Mouse (Mus musculus) mouse embryonic stem cell (cell line): ENCODE measurements around the gene Cdyl.

Source experiments
- in situ Hi-C, 2 experiments: fragments of 300-500 bp; cut with MboI; formaldehyde crosslinking; loops; 1 replicate in 1 of 2; 3 replicates in 1 of 2; pipeline ENCODE4 v1.14.3; 2019 to 2020; ENCODE audit warnings: low sequenced_read_pairs in 2 of 2, low pct_unique_long_range_greater_than_20kb in 1 of 2, mixed read lengths in 1 of 2; ENCODE audit not compliant: unreplicated experiment in 1 of 2

Gene Cdyl

GRCm38 (mm10) chr13:35678691-35679090 is 19.1 kb downstream of the Cdyl start:
- in situ Hi-C loops, result no loop called here

- in situ Hi-C loops, result no loop called here
Observed at GRCm38 (mm10) chr13:35681361-35681760, 21.7 kb downstream of the Cdyl start.

DNA sequence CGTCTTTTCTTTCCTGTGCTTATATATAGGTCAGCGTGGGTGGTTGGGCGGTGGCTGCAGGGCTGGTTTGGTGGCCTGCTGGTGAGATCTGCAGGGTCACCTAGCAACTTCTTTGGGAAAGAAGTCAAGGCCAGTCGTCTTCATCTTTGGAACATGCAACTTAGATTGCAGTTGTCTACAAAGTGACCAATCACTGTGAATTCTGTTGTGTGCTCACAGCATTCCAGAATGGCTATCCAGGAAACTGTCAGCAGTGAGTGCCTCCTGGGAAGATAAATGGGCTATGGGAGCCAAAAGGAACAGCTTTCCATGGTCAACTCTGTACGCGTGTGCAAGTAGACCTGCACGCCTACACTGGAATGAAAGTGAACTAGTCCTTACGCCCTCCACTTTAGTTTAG is 26.6 kb downstream of the Cdyl start:
- in situ Hi-C loops, result no loop called here

- in situ Hi-C loops, result no loop called here
Observed at GRCm38 (mm10) chr13:35689560-35689959, 29.9 kb downstream of the Cdyl start.

DNA sequence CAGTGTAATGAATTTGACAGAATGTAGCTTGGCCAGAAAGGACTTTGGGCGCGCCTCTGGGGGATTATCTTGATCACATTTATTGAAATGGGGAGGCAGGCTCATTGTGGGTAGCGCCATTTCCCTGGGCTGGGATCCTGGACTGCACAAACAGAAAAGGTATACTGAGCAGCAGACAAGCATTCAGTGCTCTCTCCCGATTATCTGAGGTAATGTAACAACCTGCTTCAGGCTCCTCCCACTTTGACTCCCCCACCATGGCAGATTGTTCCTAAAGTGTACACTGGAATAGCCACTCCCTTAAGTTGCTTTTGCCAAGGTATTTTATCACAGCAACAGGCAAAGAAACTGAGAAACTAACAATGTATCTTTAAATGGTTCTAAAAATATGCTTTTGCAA is 58.0 kb downstream of the Cdyl start:
- in situ Hi-C loops, result no loop called here

DNA sequence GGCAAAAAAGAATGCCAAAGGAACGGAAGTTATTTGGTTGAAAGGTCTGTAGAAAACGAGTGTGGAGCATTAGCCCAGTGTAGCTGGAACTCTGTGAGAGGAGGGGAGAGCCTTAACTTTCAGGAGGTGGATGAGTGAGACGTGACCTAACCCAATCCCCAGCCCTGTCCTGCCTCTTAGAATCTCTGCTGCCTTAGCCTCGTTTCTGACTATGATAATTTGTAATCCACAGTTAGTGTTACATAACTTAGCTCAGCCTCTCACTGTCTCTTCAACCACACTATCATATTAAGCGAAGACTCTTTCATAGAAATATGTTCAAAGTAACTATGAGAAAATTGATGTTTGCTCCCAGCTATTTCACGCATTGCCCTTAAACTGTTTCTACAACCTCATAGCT is 59.9 kb downstream of the Cdyl start:
- in situ Hi-C loops, result no loop called here

GRCm38 (mm10) chr13:35723073-35723472 is 63.4 kb downstream of the Cdyl start:
- in situ Hi-C loops, result no loop called here

DNA sequence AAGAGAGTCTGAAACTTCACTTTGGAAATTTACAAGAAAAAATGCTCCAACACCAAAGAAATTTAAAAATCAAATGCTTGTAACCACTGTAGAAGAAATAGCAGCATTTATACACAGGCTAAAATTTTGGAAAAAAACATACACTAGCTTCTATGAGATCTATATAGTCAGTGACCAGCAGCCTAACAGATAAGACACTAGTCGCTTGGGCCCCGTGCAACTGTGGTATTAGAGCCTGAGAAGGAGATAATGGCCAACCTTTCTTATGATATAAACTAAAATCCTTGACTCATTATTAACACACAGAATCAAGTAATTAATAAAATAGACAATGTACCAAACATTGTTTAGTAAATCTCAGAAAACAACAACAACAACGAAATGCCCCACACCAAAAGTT is 66.4 kb downstream of the Cdyl start:
- in situ Hi-C loops, result no loop called here

- in situ Hi-C loops, result no loop called here
Observed at GRCm38 (mm10) chr13:35732131-35732530, 72.5 kb downstream of the Cdyl start.

GRCm38 (mm10) chr13:35732891-35733596 is 73.4 kb downstream of the Cdyl start:
- in situ Hi-C loops, result no loop called here

DNA sequence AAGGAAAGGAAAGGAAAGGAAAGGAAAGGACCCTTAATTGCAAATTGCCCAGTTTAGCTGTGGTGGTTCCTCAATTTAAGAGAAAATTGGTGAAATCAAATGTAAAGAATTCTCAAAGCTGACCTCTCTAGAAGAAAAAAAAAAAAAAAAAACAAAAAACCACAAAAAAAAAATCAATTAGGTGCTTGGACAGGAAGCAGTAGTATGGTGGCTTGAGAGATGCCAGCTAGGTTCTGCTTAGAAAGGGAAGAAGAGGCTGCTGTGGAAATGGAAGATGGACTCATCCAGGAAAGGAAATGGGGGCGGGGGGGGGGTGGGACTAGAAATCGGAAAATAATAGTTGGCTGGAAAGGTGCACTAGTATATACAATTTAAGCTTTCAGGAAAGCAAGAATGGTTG is 77.9 kb downstream of the Cdyl start:
- in situ Hi-C loops, result no loop called here

GRCm38 (mm10) chr13:35738210-35738609 is 78.6 kb downstream of the Cdyl start:
- in situ Hi-C loops, result no loop called here

GRCm38 (mm10) chr13:35739473-35739872 is 79.8 kb downstream of the Cdyl start:
- in situ Hi-C loops, result no loop called here

GRCm38 (mm10) chr13:35740301-35741039 is 80.8 kb downstream of the Cdyl start:
- in situ Hi-C loops, result no loop called here

DNA sequence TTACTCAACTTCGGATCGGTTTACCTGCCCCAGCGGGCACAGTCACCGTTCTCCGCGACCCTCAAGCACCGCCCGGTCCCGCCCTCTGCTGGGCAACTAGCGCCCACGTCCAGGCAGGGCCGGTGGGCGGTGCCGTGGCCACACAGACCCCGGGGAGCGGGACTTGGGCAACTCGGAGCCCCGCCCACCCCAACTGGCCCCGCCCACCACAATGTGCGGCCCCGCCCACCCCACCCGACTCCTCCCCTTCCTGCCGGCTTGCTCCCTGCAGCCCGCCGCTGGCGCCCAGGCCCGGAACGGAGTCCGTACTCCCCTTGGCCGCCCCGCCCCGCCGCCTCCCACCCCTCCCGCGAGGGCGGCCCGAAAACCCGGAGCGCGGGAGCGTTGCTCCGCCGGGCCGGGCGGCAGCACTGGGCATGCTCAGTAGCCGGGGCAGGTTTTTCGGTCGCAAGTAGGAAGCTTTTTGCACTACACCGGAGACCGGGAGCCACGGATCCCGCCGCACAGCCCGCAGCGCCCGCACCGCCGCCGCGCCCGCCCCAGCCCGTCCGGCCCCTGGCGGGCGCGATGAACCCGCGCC is 81.5 kb downstream of the Cdyl start:
- in situ Hi-C loops, result no loop called here

GRCm38 (mm10) chr13:35741620-35742421 is 82.2 kb downstream of the Cdyl start:
- in situ Hi-C loops, result no loop called here

DNA sequence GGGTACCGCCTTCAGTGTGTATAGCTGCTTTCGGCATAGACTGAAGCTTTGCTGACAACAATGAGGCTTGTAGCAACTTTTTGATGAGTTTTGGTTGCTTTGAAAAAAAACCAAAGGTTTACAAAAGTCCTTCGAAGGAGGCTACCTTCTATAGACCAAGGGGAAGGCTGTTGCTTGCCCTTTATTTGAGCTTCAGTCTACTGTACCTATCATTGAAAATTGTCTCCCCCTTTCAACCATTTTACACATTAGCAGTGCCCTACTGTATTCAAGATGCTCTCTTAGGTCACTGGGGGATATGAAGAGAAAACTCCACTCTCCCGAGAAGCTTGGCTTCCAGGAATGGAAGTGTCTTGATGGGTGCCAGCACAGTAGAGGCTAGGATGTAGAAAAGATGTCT is 83.1 kb downstream of the Cdyl start:
- in situ Hi-C loops, result no loop called here

GRCm38 (mm10) chr13:35743196-35743595 is 83.6 kb downstream of the Cdyl start:
- in situ Hi-C loops, result no loop called here

DNA sequence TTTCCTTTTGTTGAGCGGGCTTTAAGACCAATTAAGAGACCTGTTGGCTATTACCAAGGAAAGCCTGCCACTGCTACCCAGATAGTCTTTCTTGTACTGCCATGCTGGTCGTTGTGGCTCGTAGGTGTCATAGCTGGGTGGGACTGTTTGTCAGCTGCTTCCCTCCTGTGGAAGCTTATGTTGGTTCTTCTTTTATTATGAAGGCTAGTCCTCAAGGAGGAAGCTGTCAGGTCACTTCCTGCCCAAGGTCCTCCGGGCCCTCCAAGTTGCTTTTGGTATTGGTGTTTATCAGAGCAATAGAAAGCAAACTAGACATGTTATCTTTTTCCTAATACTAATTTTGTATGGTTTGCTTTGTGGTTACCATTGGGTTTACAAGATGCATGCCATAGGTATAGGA is 89.6 kb downstream of the Cdyl start:
- in situ Hi-C loops, result no loop called here
